Mouse (Mus musculus): ENCODE measurements at regions not wholly inside any gene's neighbourhood (a gene's known extent, or its start where the extent isn't known, plus 50 kb on each side); places are given as distances from the start of the nearest gene placed in this dataset.
"Not testable (repeated sequence)": the region's sequence is repeated elsewhere in the genome, so short reads cannot be mapped to it uniquely, and the experiment has no call there.

DNA sequence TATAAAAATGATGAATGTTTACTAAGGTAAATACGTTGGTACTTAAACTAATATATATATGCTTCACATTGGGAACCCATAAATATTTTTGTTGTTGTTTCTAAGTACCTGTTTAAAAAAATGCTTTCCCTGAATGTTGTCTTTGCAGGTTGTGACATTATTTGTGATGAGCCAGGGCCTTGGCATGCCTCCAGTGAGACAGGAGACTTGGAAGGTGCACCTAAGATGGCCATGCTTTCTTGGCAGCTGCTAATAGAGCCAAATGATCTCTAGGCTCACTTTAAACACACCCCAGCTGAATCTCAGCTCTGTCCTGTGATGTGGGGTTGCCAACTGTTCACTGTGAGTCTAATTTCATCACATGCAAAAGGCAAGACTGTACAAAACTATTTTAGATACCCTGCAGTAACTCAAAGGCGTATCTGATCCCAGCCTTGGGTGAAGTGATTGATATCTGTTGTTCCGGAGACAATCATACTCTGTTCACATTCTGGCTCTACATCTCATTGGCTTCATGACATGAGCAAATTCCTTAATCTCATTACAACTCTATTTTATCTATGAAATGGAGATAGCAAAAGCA lies 197.8 kb upstream of the P2ry1 start:
- DNase-seq (ENCODE audit: low read depth) = no peak

DNA sequence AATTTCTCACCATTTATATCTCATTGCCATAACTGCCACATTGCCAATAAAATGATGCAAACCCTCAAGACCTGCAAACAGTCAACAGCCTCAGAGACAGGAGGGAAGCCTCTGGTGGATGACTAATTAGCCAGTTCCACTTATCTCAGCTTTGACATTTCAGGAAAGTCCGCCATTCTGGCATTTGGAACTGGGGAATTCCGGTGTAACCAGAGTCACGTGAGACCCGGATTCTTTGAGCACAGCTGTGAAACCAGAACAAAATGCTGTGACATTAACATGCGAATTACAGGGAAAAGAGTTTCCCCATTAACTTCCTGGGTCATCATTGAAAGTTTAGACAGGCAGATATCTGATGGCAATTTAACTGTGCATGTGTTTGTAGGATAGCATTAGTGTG lies 190.7 kb upstream of the P2ry1 start:
- no peak for DNase-seq (ENCODE audit: low read depth)

DNA sequence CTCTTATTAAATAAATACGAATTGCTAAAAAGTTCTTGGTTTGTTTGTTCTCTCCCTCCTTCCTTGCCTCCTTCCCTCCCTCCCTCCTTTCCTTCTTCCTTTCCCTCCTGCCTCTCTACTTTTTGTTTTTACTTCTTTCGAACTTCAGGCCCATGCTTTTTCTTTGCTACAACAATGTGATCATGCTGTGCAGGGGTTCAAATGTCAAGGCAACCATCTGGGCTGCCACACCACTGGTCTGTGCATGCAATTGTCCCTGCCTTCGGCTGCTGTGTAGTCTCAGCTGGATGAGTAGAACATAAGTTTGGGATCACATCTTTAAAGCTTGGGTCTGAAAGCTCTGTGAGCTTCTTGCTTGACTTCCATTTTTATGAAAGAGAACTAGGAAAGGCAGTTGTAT lies 189.1 kb upstream of the P2ry1 start:
- DNase-seq (ENCODE audit: low read depth) = no peak

DNA sequence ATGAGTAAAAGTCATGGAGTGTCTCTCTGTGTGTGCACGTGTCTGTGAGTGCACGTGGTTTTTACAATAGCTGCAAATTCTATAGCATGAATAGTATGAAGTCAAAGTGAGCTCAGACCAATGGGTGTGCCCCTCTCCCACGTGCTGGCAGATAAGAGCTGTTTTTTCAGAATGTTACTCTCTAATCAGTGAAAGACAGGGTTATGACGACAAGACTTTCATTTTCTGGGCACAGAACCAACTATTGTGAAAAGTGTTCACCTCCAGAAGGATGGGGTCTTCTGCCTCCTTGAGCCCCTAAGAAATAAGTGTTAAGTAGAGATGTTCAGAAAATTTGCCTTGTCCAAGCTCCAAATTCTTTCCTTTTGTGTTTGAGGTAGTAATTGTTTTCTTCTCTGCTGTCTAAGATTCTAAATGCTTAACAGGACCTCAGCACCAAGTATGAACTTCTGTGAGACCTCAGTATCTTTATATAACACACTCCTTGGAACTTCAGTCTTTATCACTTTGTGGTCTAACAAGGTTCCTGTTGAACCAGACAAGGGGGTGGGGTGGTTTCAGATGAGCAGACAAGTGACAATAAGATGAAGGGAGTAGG lies 182.8 kb upstream of the P2ry1 start:
- DNase-seq (ENCODE audit: low read depth) = peak; percentile 48

DNA sequence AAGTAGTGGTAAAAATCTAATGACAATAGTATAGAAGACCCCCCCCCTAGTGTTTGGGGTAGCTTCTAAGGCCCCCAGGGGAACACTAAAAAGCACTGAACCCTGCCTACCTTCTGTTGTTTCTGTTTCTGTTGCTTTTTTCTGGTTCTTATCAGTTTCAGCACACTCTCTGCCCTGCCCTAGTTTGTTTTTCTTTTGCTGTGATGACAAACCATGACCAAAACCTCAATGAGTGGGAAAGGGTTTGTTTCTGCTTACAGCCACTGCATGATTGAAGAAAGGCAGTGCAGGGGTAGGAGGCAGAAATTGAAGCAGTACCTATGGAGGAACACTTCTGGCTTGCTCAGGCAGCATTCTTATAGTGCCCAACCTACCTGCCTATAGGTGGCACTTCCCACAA lies 181.1 kb upstream of the P2ry1 start:
- no peak for DNase-seq (ENCODE audit: low read depth)

DNA sequence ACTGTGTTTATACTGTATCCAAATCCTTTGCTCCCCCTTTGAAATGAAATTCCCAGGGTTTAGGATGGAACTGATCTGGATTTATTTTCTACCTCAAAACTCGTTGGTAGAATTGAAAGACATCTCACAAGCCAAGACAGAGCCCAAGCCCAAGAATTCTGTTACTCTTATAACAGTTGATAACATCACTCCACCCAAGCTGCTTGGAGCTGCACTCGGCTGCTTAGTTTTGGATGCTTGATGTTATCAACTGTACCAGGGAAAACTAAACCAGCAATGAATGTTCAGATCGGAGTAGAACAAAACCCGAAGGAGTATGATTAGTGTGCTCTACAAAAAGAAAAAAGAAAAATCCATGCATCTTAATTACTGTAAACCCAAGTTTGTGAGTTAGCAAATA lies 175.8 kb upstream of the P2ry1 start:
- no peak for DNase-seq (ENCODE audit: low read depth)

DNA sequence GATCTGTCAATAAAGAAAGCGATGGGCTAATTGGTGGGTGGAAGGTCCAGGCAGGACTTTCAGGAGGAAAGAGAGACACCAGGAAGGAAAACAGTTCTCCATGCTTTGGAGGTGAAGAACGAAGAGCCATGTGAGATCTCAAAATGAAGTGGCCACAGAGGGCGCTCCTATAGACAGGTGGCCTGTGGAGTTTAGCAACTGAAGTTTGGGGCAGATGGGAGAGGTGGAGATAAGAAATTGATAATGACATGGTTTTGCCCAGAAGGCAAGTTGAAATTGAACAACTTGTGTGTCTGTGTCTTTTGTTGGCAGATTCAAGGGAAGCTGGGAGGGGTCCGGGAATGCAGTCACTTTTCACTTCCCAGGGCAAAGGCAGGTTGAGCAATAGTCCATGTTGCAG lies 170.2 kb upstream of the P2ry1 start:
- DNase-seq (ENCODE audit: low read depth) = no peak

DNA sequence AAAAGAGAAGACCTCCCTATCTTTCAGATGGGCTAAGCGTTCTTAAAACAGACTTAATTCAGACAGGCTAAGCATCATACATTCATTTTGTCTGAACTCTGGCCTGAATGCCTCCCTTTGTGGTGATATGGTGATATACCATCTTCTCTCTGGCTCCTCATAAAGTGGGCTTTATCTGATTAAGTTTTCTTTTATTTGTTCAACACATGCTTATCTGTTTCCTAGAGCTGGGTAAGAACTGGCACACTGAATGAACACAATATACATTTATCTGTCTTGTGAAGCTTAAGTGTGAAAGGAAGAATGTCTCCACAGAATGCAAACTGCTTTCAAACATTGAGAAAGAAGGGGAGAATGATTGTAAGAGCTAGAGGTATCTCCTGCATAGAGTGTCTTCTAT lies 160.7 kb upstream of the P2ry1 start:
- no peak for DNase-seq (ENCODE audit: low read depth)

DNA sequence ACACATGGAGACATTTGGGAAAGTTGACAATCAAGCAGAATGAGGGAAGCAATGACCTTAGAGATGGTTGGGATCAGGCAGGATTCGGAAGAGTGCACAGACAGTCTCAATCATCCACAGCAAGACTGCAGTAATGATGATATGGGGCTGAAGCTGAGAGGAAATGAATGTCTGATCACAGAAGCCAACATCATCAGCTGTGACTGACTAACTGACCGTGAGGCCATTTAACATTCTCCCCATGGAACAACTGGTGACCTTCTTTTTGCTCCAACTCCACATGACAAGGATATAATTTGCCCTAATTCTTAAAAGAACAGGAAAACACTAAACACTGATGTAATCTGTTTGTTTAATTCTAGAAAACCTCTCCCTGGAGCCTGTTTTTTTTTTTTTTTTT lies 157.3 kb upstream of the P2ry1 start:
- DNase-seq (ENCODE audit: low read depth) = no peak

DNA sequence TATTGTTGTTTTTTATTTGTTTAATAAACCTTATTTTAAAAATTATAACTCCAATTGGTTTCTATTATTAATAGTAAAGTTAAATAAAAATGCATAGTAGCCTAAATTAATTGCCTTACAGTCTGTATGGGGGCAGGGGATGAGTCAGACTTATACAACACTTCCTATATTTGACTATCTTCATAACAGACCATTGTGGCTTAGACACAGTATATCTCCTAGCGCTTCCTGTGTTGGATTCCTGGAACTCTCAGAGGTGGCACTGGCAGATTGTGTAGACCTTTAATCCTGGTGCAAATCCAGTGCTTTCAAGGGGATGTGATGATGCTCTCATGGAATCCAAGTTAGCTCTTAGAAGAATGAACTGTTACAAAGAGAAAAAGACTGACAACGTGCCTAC lies 154.2 kb upstream of the P2ry1 start:
- DNase-seq (ENCODE audit: low read depth) = no peak

DNA sequence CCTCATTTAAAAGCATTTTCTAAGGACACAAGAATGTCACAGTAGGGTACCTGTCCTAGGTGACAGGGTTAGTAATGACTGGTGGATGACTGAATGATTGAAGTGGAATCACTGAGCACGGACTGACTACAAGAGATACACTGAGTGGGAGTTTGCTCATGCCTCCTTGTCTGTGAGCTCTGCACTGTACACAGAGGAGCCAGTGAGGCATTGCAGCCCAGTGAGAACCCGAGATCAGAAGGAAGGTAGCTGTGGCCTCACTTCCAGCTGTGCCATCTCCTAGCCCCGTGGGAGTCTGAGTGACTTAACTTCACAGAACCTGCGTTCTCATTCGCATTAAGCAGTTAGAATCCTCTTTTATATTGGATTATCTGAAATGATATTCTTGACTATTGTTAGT lies 148.8 kb upstream of the P2ry1 start:
- no peak for DNase-seq (ENCODE audit: low read depth)

DNA sequence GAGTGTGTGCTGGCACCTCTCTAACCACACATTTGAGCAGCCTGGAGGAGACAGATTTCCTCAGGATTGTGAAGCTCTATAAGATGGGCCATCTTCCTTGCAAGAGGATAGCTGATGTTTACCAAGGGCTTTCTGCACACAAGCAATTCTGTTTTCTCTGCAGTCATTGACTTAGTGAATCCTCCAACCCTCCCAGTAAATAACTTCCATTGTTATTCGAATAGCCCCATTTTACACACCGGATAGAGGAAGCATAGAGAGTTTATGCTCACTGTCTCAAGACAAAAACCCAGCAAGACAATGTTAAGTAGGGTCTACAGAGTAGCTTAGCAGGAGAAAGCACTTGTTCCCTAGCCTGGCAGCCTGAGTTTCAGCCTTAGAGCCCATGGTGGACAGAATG lies 146.9 kb upstream of the P2ry1 start:
- no peak for DNase-seq (ENCODE audit: low read depth)

DNA sequence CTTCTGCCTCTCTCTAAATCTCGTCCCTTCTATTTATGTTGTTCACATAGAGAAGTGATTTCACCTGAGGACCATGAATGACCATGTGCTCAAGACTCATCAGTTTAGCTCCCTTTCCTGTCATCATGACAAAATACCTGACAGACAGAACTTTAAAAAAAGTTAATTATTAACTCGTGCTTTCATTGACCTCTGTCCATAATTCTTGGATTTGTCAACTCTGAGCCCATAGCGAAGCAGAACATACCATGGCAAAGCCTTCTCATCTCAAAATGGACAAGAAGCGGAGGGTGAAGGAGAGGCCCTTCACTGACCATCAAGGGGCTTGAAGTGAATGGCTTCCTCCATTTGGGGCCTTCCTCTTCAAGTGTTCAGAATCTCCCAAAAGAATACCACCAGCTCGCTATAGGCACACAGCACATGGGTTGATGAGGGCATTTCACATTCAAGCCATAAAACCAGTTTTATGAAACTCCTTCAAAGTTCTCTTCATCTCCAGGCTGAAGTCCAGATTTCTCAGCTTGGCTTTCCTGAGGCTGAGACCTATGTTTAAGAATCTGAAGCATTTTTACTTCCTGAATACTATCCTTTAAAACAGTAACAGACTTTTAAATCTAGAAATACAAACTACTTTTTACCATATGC lies 144.0 kb upstream of the P2ry1 start:
- DNase-seq (ENCODE audit: low read depth) = no peak

DNA sequence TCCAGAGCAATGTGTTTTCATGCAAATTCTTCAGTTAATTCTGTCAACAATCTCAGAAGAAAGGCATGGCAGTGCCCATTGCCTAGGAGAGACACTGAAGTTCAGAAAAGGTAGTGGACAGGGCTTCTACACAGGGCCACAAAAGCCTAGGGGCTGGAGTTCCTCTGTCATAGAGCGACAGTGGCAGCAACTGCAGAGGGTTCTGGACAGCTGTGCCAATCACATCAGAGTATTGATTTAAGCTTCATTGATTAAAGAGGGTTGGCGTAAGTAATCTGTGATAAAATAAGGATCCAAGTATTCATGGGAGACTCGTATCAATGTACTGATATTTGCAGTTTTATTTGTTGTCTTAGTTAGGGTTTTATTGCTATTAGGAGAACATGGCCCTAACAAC lies 143.5 kb upstream of the P2ry1 start:
- DNase-seq (ENCODE audit: low read depth) = no peak

DNA sequence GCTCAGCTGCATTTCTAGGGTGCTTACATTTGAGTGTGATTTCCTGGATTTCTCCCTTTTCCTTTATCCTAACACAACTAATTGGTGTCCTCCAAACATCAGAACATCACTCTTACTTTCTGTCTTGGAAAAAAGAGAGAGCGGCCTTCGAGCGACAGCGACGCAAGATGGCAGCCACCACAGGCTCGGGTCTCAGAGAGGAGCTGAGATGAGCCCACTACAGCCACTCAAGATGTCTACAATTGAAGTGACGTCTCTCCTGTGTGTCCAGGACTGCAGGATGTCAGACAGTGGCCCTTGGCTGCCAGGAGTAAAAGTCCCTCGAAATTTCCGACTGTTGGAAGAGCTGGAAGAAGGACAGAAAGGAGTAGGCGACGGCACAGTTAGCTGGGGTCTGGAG lies 125.7 kb upstream of the P2ry1 start:
- DNase-seq (ENCODE audit: low read depth) = not testable (repeated sequence)

DNA sequence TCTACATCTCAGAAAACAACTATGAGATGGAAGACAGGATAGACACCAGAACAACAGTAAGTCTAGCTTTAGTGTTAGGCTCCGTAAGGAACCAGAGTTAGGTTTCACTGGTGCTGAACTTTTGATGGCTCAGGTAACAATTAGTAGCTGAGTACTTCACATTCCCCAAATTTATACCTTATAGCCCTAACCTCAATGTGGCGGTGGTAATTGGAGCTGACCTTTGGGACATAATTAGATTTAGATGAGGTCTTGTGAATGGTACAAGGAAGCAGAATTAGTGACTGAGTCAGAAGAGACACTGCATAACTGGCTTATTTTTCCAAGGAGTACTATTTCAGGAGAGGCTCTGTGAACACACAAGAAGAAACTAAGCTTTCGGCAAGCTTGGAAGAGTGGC lies 123.7 kb upstream of the P2ry1 start:
- DNase-seq (ENCODE audit: low read depth) = no peak

DNA sequence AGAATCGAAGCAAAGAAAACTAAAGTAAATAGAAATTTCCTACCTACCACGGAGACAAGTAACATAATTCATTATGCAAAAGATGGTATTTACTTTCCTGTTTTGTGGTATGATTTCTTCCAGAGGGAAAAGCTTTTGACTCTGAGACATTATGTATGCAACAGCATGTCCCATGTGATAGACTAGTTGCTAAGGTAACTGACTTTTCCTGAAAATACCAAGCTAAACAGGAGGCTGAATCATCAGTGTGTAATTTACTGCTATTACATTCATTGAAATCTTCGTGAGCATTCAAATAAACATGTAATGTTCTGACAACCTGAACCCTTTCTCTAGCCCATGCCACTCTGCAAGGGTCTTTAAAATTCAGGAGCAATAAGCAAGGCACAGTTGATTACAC lies 118.6 kb upstream of the P2ry1 start:
- no peak for DNase-seq (ENCODE audit: low read depth)

DNA sequence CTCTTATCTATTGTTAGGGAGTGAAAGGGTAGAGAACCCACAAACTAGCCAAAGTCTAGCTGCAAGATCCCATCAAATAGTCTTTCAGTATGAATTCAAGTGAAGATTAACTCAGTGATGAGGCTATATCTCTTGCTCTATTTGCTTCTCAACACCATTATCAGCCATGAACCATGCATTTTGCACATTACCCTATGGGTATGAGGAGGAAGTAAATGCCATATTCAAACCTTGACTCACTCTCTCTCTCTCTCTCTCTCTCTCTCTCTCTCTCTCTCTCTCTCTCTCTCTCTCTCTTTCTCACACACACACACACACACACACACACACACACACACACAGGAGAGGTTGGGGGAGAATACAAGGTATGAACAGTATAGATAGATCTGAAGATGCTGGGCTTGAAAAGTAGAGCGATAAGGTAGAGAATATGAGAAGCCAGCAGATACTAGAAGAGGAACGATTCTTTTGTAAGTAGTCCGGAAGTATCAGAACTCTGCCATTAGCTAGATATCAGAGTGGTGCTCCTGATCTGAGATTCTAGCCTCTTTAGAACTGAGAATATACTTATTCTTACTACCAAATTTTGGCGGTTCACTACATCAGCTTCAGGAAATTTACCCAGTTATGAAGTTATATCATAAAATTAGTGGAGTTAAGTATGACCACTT lies 113.3 kb upstream of the P2ry1 start:
- DNase-seq (ENCODE audit: low read depth) = no peak

DNA sequence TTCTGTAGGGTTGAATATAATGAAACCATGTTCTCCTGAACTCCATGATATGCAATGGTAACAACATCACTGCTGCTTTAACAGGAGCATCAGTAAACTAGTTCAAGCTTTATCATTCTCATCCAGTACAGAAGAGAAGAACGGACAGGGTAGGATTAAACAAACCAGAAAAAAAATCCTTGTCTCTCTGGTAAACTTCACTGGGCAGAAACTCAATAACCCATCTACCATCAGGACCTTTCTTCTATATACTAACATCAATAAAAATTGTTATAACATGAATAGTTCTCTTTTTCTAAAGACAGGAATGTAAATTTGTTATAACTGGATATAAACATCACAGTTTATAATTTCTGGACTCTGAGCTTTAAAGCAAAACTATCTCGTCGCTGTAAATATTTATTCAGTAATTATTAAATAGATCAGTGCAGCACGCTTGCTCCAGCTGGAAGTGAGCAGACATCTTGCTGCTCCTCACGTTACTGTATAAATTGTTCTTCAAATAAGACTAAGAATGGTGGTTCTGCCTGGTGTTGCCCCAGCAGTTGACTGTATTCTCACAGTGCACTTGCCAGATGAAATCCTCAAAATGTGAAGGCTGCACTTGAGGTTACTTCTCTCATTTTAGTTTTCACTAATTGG lies 104.8 kb upstream of the P2ry1 start:
- no peak for DNase-seq (ENCODE audit: low read depth)

DNA sequence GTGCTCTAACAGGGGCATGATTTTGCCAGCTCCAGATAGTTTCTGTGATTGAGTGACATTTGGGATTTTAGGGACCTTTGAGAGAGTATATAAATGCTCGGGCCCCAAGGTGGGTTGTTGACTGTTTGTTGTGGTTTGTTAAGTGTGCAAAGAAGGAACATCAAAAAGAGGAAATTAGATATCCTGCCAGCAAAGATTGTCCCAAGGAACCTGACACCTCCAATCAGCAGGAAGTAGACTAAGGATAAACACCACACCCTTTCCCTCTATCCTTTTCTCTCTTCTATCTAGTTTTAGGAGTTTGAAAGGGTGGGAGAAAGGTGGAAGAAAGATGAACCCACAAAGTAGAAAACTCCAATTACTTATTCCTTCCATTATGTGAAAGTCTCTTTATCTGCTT lies 103.9 kb upstream of the P2ry1 start:
- DNase-seq (ENCODE audit: low read depth) = no peak

DNA sequence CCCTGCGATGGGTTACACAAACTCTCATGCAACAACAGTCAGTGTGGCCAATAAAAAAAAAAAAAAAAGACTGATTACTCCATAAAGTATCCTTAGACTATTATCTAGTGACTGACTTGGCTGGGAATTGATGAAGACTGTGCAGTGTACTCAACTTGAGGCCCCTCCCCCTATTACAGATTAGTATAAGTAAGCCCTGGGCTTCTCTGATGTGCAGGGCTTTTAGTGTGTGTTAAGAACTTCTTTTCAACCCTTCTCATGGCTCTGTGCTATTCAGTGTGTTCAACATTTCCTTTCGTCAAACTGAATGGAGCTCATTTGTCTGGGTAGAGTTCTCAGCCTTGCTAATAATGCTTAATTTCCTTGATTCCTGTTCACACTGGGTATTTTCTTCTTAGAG lies 101.0 kb upstream of the P2ry1 start:
- DNase-seq (ENCODE audit: low read depth) = no peak

DNA sequence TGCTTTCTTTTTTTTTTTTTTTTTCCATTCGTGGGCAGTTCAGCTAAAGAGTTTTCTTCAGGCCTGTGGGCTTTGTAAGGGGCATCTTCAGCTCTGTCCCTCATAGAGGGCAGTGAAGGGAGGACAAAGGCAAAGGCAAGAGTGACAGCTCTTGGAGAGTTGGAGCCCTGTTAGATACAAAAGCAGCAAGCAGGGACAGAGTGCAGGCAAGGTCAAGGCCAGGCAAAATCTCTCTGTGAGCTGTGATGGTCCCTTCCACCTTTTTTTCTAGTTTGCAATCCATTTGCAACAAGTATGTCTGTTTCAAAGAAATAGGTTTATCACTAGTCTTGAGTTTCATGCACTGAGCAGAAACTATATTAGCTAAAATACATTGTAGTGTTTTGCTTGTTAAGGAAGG lies 86.2 kb upstream of the P2ry1 start:
- no peak for DNase-seq (ENCODE audit: low read depth)

DNA sequence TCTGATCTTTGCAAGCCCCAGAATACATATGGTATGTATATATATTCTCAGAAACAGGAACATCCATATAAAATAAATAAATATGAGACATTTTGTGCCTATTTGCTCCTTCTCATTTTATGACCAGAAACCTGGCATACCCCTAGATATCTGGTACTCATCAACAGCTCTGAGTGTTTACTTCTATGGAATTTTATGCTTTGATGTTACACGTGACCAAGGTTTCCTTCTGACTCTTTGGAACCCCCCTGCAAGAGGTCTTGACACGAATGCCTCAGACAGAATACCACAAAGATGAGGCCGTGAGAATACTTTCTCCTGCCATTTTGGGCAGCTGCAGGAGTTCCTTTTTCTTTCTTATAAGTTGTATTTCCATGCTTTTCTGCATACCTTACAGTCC lies 85.3 kb upstream of the P2ry1 start:
- DNase-seq (ENCODE audit: low read depth) = no peak

All from c-Kit-positive CD71-negative TER-119-negative erythroid progenitor cells, embryonic 14.5 days (primary cell).